Mouse (Mus musculus): ENCODE measurements around the gene 5430427O19Rik. TPM values are rescaled to one million over a fixed set of nuclear protein-coding genes. Genes with fewer than 3 reads are reported as not detected.

Gene 5430427O19Rik
- polyA plus RNA-seq, 1 experiment, result not detected

- no peak for TF ChIP-seq GATA1 (IDR thresholded peaks at IDR 0.05; ENCODE audit: low read length)
These were observed 62.8 kb downstream of the 5430427O19Rik start for GRCm38 (mm10) chrX:85932991-85933390.

Other genes with a start within 250 kb of the 5430427O19Rik start
- 0.55 and 0.80 TPM in 2 replicates for gene Gk, start 93.5 kb upstream of the 5430427O19Rik start, polyA plus RNA-seq (2012)
- not detected in 2 replicates for gene Samt3, start 173.8 kb downstream of the 5430427O19Rik start, polyA plus RNA-seq (2012)

Measured in G1E-ER4 (cell line).